Mouse (Mus musculus) lung, adult 2 months (tissue): ENCODE results near the gene Mrpl51.
"Not testable (repeated sequence)": the region's sequence is repeated elsewhere in the genome, so short reads cannot be mapped to it uniquely, and the experiment has no call there.

Experiments
- CTCF ChIP-seq: fragments of 200-500 bp; IDR thresholded peaks from 2 replicates; pipeline ENCODE4 v1.5.1; 2011; ENCODE audit warnings: mild to moderate bottlenecking, low read length, control low read depth; ENCODE audit not compliant: insufficient read depth
- POLR2A ChIP-seq: fragments of 200-500 bp; IDR thresholded peaks from 2 replicates; pipeline ENCODE4 v1.6.1; 2011; ENCODE audit warnings: low read depth, mild to moderate bottlenecking, control low read depth, low read length, borderline replicate concordance; ENCODE audit errors: extremely low read depth

GRCm38 (mm10) chr6:125162615-125163305 is 28.8 kb upstream of the Mrpl51 start:
- TF ChIP-seq CTCF, POLR2A: not testable (repeated sequence)
